Mouse (Mus musculus): Measurements from ENCODE around the gene Tmem247. TPM values are rescaled to one million over a fixed set of nuclear protein-coding genes. Genes with fewer than 3 reads are reported as not detected.

The Tmem247 gene
- not detected in 2 replicates for polyA plus RNA-seq (2016; fragmentation: Nextera tagmentation; extraction: Ambion mirVana)

GRCm38 (mm10) chr17:86917048-86917447, at the start of gene Tmem247:
Gene Tmem247 (plus strand): TSS chr17:86917348.
- H3K27ac ChIP-seq: no peak within 1 kb of the TSS
- ATAC-seq: no peak
- WGBS (ENCODE audit: insufficient replicate concordance): 74% methylated on average over 10 of the region's 10 CpGs

GRCm38 (mm10) chr17:86870586-86870985, 46.6 kb upstream of the Tmem247 start:
- no peaks in the 10 kb centered on the region for H3K9me3 ChIP-seq (replicated peaks)
- no peak overlapping the region for H3K4me3 ChIP-seq
- H3K27ac ChIP-seq: no peak overlapping the region
- H3K4me1 ChIP-seq: no peaks in the 10 kb centered on the region
- WGBS (ENCODE audit: insufficient replicate concordance): 78% methylated on average over 8 of the region's 8 CpGs
- no peak overlapping the region for H3K4me2 ChIP-seq
- no peaks in the 10 kb centered on the region; the same call in 1 of the 2 replicates for H3K27me3 ChIP-seq (replicated peaks)
- H3K9ac ChIP-seq: no peak overlapping the region
- ATAC-seq: no peak
- H3K36me3 ChIP-seq: no peaks in the 10 kb centered on the region

More at GRCm38 (mm10) chr17:86917048-86917447, at the start of gene Tmem247:
- H3K4me1 ChIP-seq: no peaks in the 10 kb centered on the region
- H3K27me3 ChIP-seq (replicated peaks): 0 out of 2 replicates have a peak, but pooled peaks cover 3% of the 10 kb centered on the region
- no peak within 1 kb of the TSS for H3K4me3 ChIP-seq
- H3K9me3 ChIP-seq (replicated peaks): no peaks in the 10 kb centered on the region
- H3K4me2 ChIP-seq: no peak within 1 kb of the TSS
- no peak within 1 kb of the TSS for H3K9ac ChIP-seq
- no peaks in the 10 kb centered on the region for H3K36me3 ChIP-seq

- Histone ChIP-seq H3K9ac (no peak overlapping the region), H3K4me2 (no peak overlapping the region), H3K4me3 (no peak overlapping the region), H3K27ac (no peak overlapping the region), H3K9me3 (replicated peaks) (no peaks in the 10 kb centered on the region), H3K4me1 (peaks cover 12% of the 10 kb centered on the region), H3K27me3 (replicated peaks) (no peaks in the 10 kb centered on the region; the same call in 1 of the 2 replicates), H3K36me3 (no peaks in the 10 kb centered on the region)
- 36% methylated on average over 6 of the region's 6 CpGs for WGBS (ENCODE audit: insufficient replicate concordance)
- ATAC-seq: no peak
Observed at GRCm38 (mm10) chr17:86872643-86873042, 44.5 kb upstream of the Tmem247 start.

GRCm38 (mm10) chr17:86876940-86877339, 40.2 kb upstream of the Tmem247 start:
- H3K27ac ChIP-seq: no peak overlapping the region
- peaks cover 17% of the 10 kb centered on the region for H3K4me1 ChIP-seq
- H3K9ac ChIP-seq: no peak overlapping the region
- H3K36me3 ChIP-seq: no peaks in the 10 kb centered on the region
- no peaks in the 10 kb centered on the region; the same call in 1 of the 2 replicates for H3K27me3 ChIP-seq (replicated peaks)
- peak overlapping the region; percentile 32 for H3K4me2 ChIP-seq
- no peaks in the 10 kb centered on the region for H3K9me3 ChIP-seq (replicated peaks)
- no peak for ATAC-seq
- H3K4me3 ChIP-seq: no peak overlapping the region
- WGBS (ENCODE audit: insufficient replicate concordance): 51% methylated on average over 9 of the region's 9 CpGs

GRCm38 (mm10) chr17:86877747-86878146, 39.4 kb upstream of the Tmem247 start:
- no peak overlapping the region for H3K4me3 ChIP-seq
- no peaks in the 10 kb centered on the region for H3K9me3 ChIP-seq (replicated peaks)
- no peak overlapping the region for H3K27ac ChIP-seq
- H3K9ac ChIP-seq: no peak overlapping the region
- no peaks in the 10 kb centered on the region for H3K36me3 ChIP-seq
- no peak overlapping the region for H3K4me2 ChIP-seq
- ATAC-seq: no peak
- 55% methylated on average over 2 of the region's 2 CpGs for WGBS (ENCODE audit: insufficient replicate concordance)
- no peaks in the 10 kb centered on the region; the same call in 1 of the 2 replicates for H3K27me3 ChIP-seq (replicated peaks)
- H3K4me1 ChIP-seq: peaks cover 17% of the 10 kb centered on the region

GRCm38 (mm10) chr17:86880056-86880455, 37.1 kb upstream of the Tmem247 start:
- no peak overlapping the region for H3K4me3 ChIP-seq
- H3K9me3 ChIP-seq (replicated peaks): no peaks in the 10 kb centered on the region
- H3K27ac ChIP-seq: no peak overlapping the region
- no peaks in the 10 kb centered on the region; the same call in 1 of the 2 replicates for H3K27me3 ChIP-seq (replicated peaks)
- no peaks in the 10 kb centered on the region for H3K36me3 ChIP-seq
- peaks cover 17% of the 10 kb centered on the region for H3K4me1 ChIP-seq
- 79% methylated on average over 10 of the region's 10 CpGs for WGBS (ENCODE audit: insufficient replicate concordance)
- H3K9ac ChIP-seq: no peak overlapping the region
- ATAC-seq: no peak
- H3K4me2 ChIP-seq: no peak overlapping the region

GRCm38 (mm10) chr17:86880461-86881044, 36.6 kb upstream of the Tmem247 start:
- Histone ChIP-seq H3K9me3 (replicated peaks) (no peaks in the 10 kb centered on the region), H3K27ac (no peak overlapping the region), H3K4me1 (peaks cover 17% of the 10 kb centered on the region), H3K4me2 (no peak overlapping the region), H3K9ac (no peak overlapping the region), H3K4me3 (no peak overlapping the region), H3K27me3 (replicated peaks) (no peaks in the 10 kb centered on the region), H3K36me3 (no peaks in the 10 kb centered on the region)
- WGBS (ENCODE audit: insufficient replicate concordance): 39% methylated on average over 4 of the region's 4 CpGs
- ATAC-seq: no peak; the same call in 1 of the 2 replicates

- Histone ChIP-seq H3K27me3 (replicated peaks) (no peaks in the 10 kb centered on the region), H3K4me3 (no peak overlapping the region), H3K36me3 (no peaks in the 10 kb centered on the region)
Observed at GRCm38 (mm10) chr17:86895191-86895590, 22.0 kb upstream of the Tmem247 start.

GRCm38 (mm10) chr17:86897486-86898165, 19.5 kb upstream of the Tmem247 start:
- H3K27me3 ChIP-seq (replicated peaks): no peaks in the 10 kb centered on the region
- no peak overlapping the region for H3K4me3 ChIP-seq
- H3K36me3 ChIP-seq: no peaks in the 10 kb centered on the region
- 76% methylated on average over 6 of the region's 6 CpGs for WGBS (ENCODE audit: insufficient replicate concordance)
- no peak overlapping the region for H3K9ac ChIP-seq
- no peaks in the 10 kb centered on the region for H3K4me1 ChIP-seq
- ATAC-seq: no peak
- H3K27ac ChIP-seq: no peak overlapping the region
- no peaks in the 10 kb centered on the region for H3K9me3 ChIP-seq (replicated peaks)
- no peak overlapping the region for H3K4me2 ChIP-seq

More at GRCm38 (mm10) chr17:86895191-86895590, 22.0 kb upstream of the Tmem247 start:
- 63% methylated on average over 4 of the region's 4 CpGs for WGBS (ENCODE audit: insufficient replicate concordance)
- no peak overlapping the region for H3K9ac ChIP-seq
- no peak overlapping the region for H3K27ac ChIP-seq
- ATAC-seq: no peak
- no peaks in the 10 kb centered on the region for H3K9me3 ChIP-seq (replicated peaks)
- no peak overlapping the region for H3K4me2 ChIP-seq
- no peaks in the 10 kb centered on the region for H3K4me1 ChIP-seq

GRCm38 (mm10) chr17:86899821-86900220, 17.3 kb upstream of the Tmem247 start:
- 48% methylated on average over 5 of the region's 5 CpGs for WGBS (ENCODE audit: insufficient replicate concordance)
- no peak overlapping the region for H3K27ac ChIP-seq
- H3K27me3 ChIP-seq (replicated peaks): 0 out of 2 replicates have a peak, but pooled peaks cover 6% of the 10 kb centered on the region
- no peak for ATAC-seq
- H3K4me3 ChIP-seq: no peak overlapping the region
- H3K4me2 ChIP-seq: no peak overlapping the region
- no peaks in the 10 kb centered on the region; the same call in 1 of the 2 replicates for H3K4me1 ChIP-seq
- H3K9me3 ChIP-seq (replicated peaks): no peaks in the 10 kb centered on the region
- no peaks in the 10 kb centered on the region for H3K36me3 ChIP-seq
- H3K9ac ChIP-seq: no peak overlapping the region

GRCm38 (mm10) chr17:86900564-86900963, 16.6 kb upstream of the Tmem247 start:
- peaks cover under 1% of the 10 kb centered on the region; the same call in 1 of the 2 replicates for H3K4me1 ChIP-seq
- no peak overlapping the region for H3K4me2 ChIP-seq
- H3K27ac ChIP-seq: no peak overlapping the region
- no peak overlapping the region for H3K4me3 ChIP-seq
- WGBS (ENCODE audit: insufficient replicate concordance): 71% methylated on average over 5 of the region's 5 CpGs
- H3K36me3 ChIP-seq: no peaks in the 10 kb centered on the region
- H3K27me3 ChIP-seq (replicated peaks): 0 out of 2 replicates have a peak, but pooled peaks cover 8% of the 10 kb centered on the region
- no peaks in the 10 kb centered on the region for H3K9me3 ChIP-seq (replicated peaks)
- ATAC-seq: no peak
- H3K9ac ChIP-seq: no peak overlapping the region

- Histone ChIP-seq H3K4me2 (no peak overlapping the region), H3K27me3 (replicated peaks) (peaks cover 8% of the 10 kb centered on the region; the same call in 1 of the 2 replicates), H3K9ac (no peak overlapping the region), H3K9me3 (replicated peaks) (no peaks in the 10 kb centered on the region), H3K36me3 (no peaks in the 10 kb centered on the region), H3K4me3 (no peak overlapping the region), H3K4me1 (peaks cover 6% of the 10 kb centered on the region; the same call in 1 of the 2 replicates), H3K27ac (no peak overlapping the region)
- 77% methylated on average over 14 of the region's 14 CpGs for WGBS (ENCODE audit: insufficient replicate concordance)
- ATAC-seq: no peak
Observed at GRCm38 (mm10) chr17:86902399-86903067, 14.6 kb upstream of the Tmem247 start.

All from liver, embryonic 12.5 days (tissue).